21 mouse cellular contexts compared by ENCODE assay signal in the genomic region with DNA sequence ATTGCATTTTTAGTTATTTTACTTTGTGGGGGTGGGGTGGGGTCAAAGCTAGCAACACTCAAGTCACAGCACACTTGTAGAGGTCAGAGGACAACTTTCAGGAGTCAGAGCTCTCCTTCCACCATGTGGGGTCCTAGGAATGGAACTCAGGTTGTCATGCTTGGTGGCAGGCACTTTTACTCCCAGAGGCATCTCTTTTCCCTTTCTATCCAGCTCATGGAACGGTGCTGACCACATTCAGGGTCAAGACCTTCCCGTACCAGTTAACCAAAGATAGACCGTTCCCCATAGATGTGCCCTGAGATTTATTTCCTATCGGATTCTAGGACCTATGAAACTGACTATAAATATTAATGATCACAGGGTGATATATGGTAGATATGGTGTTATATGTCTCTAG. TPM values are rescaled to one million over a fixed set of nuclear protein-coding genes. Genes with fewer than 3 reads are reported as not detected.
DNase-seq lines count a peak whose midpoint lies in the region; ATAC-seq and TF ChIP-seq lines count a peak whose summit lies in the region.
"Had no signal": no experiment of that assay in that cellular context is flagged by ENCODE, and none has a peak within 500 bp of the region (broad histone marks: within the 10 kb centered on the region; RNA-seq: fewer than 3 reads in every experiment).

No protein-coding gene starts in this region.

- no peaks in the 10 kb centered on the region for H3K9me3 ChIP-seq in heart, embryonic 13.5 days
- no peaks in the 10 kb centered on the region for H3K9me3 ChIP-seq in midbrain, embryonic 11.5 days (ENCODE audit: control insufficient read depth, low read length)
- no peaks in the 10 kb centered on the region for H3K9me3 ChIP-seq in midbrain, postnatal 0 days (ENCODE audit: low read length)
- H3K9me3 ChIP-seq: embryonic facial prominence, embryonic 13.5 days; embryonic facial prominence, embryonic 15.5 days; forebrain, embryonic 10.5 days; forebrain, embryonic 12.5 days had no signal

- H3K4me1 ChIP-seq in heart, embryonic 13.5 days, result peaks cover 54% of the 10 kb centered on the region
- no peaks in the 10 kb centered on the region for H3K4me1 ChIP-seq in midbrain, embryonic 11.5 days (ENCODE audit: control insufficient read depth, insufficient read depth, low read length)
- H3K4me1 ChIP-seq in midbrain, postnatal 0 days (ENCODE audit: insufficient read depth, low read length), result no peaks in the 10 kb centered on the region

- no peak for TF ChIP-seq CTCF in midbrain, postnatal 0 days (IDR thresholded peaks at IDR 0.05)

- 0 out of 2 replicates have a peak overlapping the region, but pooled peaks have one; percentile 24 for H3K27ac ChIP-seq in heart, embryonic 13.5 days (replicated peaks)
- H3K27ac ChIP-seq in midbrain, embryonic 11.5 days (ENCODE audit: low read depth, low read length), result no peak overlapping the region
- H3K27ac ChIP-seq in midbrain, postnatal 0 days (ENCODE audit: low read depth, low read length), result no peak overlapping the region
- H3K27ac ChIP-seq: embryonic facial prominence, embryonic 13.5 days; embryonic facial prominence, embryonic 15.5 days; forebrain, embryonic 10.5 days; forebrain, embryonic 12.5 days had no signal

- no peak overlapping the region for H3K4me3 ChIP-seq in heart, embryonic 13.5 days
- H3K4me3 ChIP-seq in midbrain, embryonic 11.5 days (ENCODE audit: low read depth, low read length), result no peak overlapping the region
- H3K4me3 ChIP-seq in midbrain, postnatal 0 days (ENCODE audit: low read depth, low read length), result no peak overlapping the region
- H3K4me3 ChIP-seq: embryonic facial prominence, embryonic 13.5 days; embryonic facial prominence, embryonic 15.5 days; erythroblast, embryonic 14.5 days; forebrain, embryonic 10.5 days; forebrain, embryonic 12.5 days had no signal

- intact Hi-C loops in heart, postnatal 36 days (cut with DNase I), result no loop called here

- H3K36me3 ChIP-seq in heart, embryonic 13.5 days, result no peaks in the 10 kb centered on the region
- no peaks in the 10 kb centered on the region for H3K36me3 ChIP-seq in midbrain, embryonic 11.5 days (ENCODE audit: control insufficient read depth, insufficient read depth, low read length)
- no peaks in the 10 kb centered on the region for H3K36me3 ChIP-seq in midbrain, postnatal 0 days (ENCODE audit: insufficient read depth, low read length)
- H3K36me3 ChIP-seq: embryonic facial prominence, embryonic 15.5 days had no signal

- no peak overlapping the region for H3K9ac ChIP-seq in heart, embryonic 13.5 days
- H3K9ac ChIP-seq in midbrain, embryonic 11.5 days (ENCODE audit: low read length), result no peak overlapping the region
- H3K9ac ChIP-seq in midbrain, postnatal 0 days (replicated peaks; ENCODE audit: low read length, poor library complexity, severe bottlenecking), result no peak overlapping the region
- H3K9ac ChIP-seq: embryonic facial prominence, embryonic 13.5 days; embryonic facial prominence, embryonic 15.5 days; forebrain, embryonic 12.5 days had no signal

- no peaks in the 10 kb centered on the region for H3K27me3 ChIP-seq in heart, embryonic 13.5 days (replicated peaks)
- no peaks in the 10 kb centered on the region for H3K27me3 ChIP-seq in midbrain, embryonic 11.5 days (ENCODE audit: control insufficient read depth, insufficient read depth, low read length)
- H3K27me3 ChIP-seq in midbrain, postnatal 0 days (ENCODE audit: insufficient read depth, low read length), result no peaks in the 10 kb centered on the region
- H3K27me3 ChIP-seq: embryonic facial prominence, embryonic 13.5 days; embryonic facial prominence, embryonic 15.5 days; forebrain, embryonic 12.5 days had no signal

- no peak for ATAC-seq in heart, embryonic 13.5 days (ENCODE audit: extremely low read depth, insufficient number of reproducible peaks, low FRiP score, low TSS enrichment)
- ATAC-seq in midbrain, embryonic 11.5 days (ENCODE audit: low FRiP score), result no peak
- no peak for ATAC-seq in midbrain, postnatal 0 days (ENCODE audit: low FRiP score)
- ATAC-seq: forebrain, embryonic 14.5 days had no signal

- peak; percentile 78 for DNase-seq in heart, adult 11 months
- DNase-seq in heart, postnatal 36 days, result no peak
- DNase-seq in heart, adult 8-10 months (ENCODE audit: low spot score), result no peak
- DNase-seq in midbrain, embryonic 11.5 days (ENCODE audit: low spot score, missing footprints), result peak; percentile 66
- no peak for DNase-seq in midbrain, postnatal 0 days (ENCODE audit: low spot score)
- DNase-seq: adrenal gland, adult 2 months; adrenal gland, postnatal 10 days; adrenal gland, postnatal 25 days; cerebellum, adult 11 months; cerebellum, adult 18-20 months; cerebellum, adult 8-10 months; cerebellum, adult 9-11 months; cerebellum, postnatal 14 days; cerebellum, postnatal 36 days had no signal

- H3K4me2 ChIP-seq in heart, embryonic 13.5 days, result no peak overlapping the region
- H3K4me2 ChIP-seq in midbrain, embryonic 11.5 days, result no peak overlapping the region
- H3K4me2 ChIP-seq in midbrain, postnatal 0 days (ENCODE audit: low read depth, low read length, poor library complexity, severe bottlenecking), result no peak overlapping the region
- H3K4me2 ChIP-seq: embryonic facial prominence, embryonic 13.5 days; embryonic facial prominence, embryonic 15.5 days; forebrain, embryonic 12.5 days had no signal

- 89% methylated on average over 4 of the region's 4 CpGs for WGBS in heart, embryonic 13.5 days
- WGBS in midbrain, embryonic 11.5 days, result 92% methylated on average over 4 of the region's 4 CpGs
- 91% methylated on average over 4 of the region's 4 CpGs for WGBS in midbrain, postnatal 0 days

RNA-seq across cellular contexts. Expression of gene Clasp1, which starts 13.1 kb away (rescaled TPM):
- total RNA-seq in heart, postnatal 36 days (2021), result 100 to 1,000 TPM; 268 to 335 TPM
- polyA plus RNA-seq in heart, embryonic 13.5 days (2015; fragmentation: Nextera tagmentation; extraction: Ambion mirVana), result 73.2 and 78.7 TPM in 2 replicates
- total RNA-seq in heart, adult 8-10 months (2022), result 100 to 1,000 TPM; 339 to 450 (median 397) TPM
- 90.6 and 96.8 TPM in 2 replicates for polyA plus RNA-seq in midbrain, embryonic 11.5 days (2014; fragmentation: Nextera tagmentation; extraction: Ambion mirVana)
- 141 and 153 TPM in 2 replicates for total RNA-seq in midbrain, postnatal 0 days (2014; rRNA removed)
- 53.7 and 75.9 TPM in 2 replicates for polyA plus RNA-seq in midbrain, postnatal 0 days (2015; fragmentation: Nextera tagmentation; extraction: Ambion mirVana)

Comparison
In these comparisons a context has a peak if more than half of its experiments do, and no peak if none do; other contexts are left out.
1. DNase-seq: peak in heart, adult 11 months (single experiment) and midbrain, embryonic 11.5 days (single experiment); none in heart, postnatal 36 days (0 of 2), heart, adult 8-10 months (single experiment) and midbrain, postnatal 0 days (single experiment).